Mouse (Mus musculus): ENCODE measurements around the gene Ppp1r13l. TPM values are rescaled to one million over a fixed set of nuclear protein-coding genes. Genes with fewer than 3 reads are reported as not detected.

The Ppp1r13l gene
- total RNA-seq, 2 experiments from 2014 or later = 38.2 to 42.9 TPM

GRCm38 (mm10) chr7:19337122-19337521 is 22.4 kb upstream of the Ppp1r13l start:
- DNase-seq = peak in 1 of 2 experiments; percentile 39

GRCm38 (mm10) chr7:19338060-19338459 is 21.5 kb upstream of the Ppp1r13l start:
- DNase-seq = no peak

GRCm38 (mm10) chr7:19338596-19338995 is 21.0 kb upstream of the Ppp1r13l start:
- no peak for DNase-seq

- DNase-seq = no peak
Measured at GRCm38 (mm10) chr7:19341250-19341649, 18.3 kb upstream of the Ppp1r13l start.

- DNase-seq = peak; percentile 73 to 77
Measured at GRCm38 (mm10) chr7:19341761-19342409, 17.7 kb upstream of the Ppp1r13l start.

- DNase-seq = peak; percentile 88 to 97
Measured at GRCm38 (mm10) chr7:19342481-19343027, 17.0 kb upstream of the Ppp1r13l start.

- DNase-seq = peak; percentile 80 to 91
Measured at GRCm38 (mm10) chr7:19343210-19343808, 16.2 kb upstream of the Ppp1r13l start.

- DNase-seq = peak; percentile 48 to 57
Measured at GRCm38 (mm10) chr7:19344237-19344847, 15.2 kb upstream of the Ppp1r13l start, which contains the start of gene Ercc1. Gene Ercc1, plus strand, starts transcription at chr7:19344778.

GRCm38 (mm10) chr7:19344938-19345471 is 14.5 kb upstream of the Ppp1r13l start:
- peak; percentile 95 to 96 for DNase-seq

- DNase-seq = peak in 1 of 2 experiments; percentile 75
Measured at GRCm38 (mm10) chr7:19349188-19349915, 10.2 kb upstream of the Ppp1r13l start.

GRCm38 (mm10) chr7:19350221-19350620 is 9.3 kb upstream of the Ppp1r13l start:
- no peak for DNase-seq

- no peak for DNase-seq
Measured at GRCm38 (mm10) chr7:19354991-19355390, 4.6 kb upstream of the Ppp1r13l start.

GRCm38 (mm10) chr7:19356311-19356710 is 3.2 kb upstream of the Ppp1r13l start:
- DNase-seq = no peak

GRCm38 (mm10) chr7:19357381-19358375 is 1.9 kb upstream of the Ppp1r13l start:
- DNase-seq = no peak

- DNase-seq = no peak
Measured at GRCm38 (mm10) chr7:19358634-19359033, 915 bp upstream of the Ppp1r13l start.

GRCm38 (mm10) chr7:19359892-19360641 is 518 bp downstream of the Ppp1r13l start:
- DNase-seq = peak; percentile 84 to 86

- peak; percentile 94 to 97 for DNase-seq
Measured at GRCm38 (mm10) chr7:19360944-19361343, 1.4 kb downstream of the Ppp1r13l start.

- DNase-seq = peak; percentile 85 to 94
Measured at GRCm38 (mm10) chr7:19361720-19362119, 2.2 kb downstream of the Ppp1r13l start.

GRCm38 (mm10) chr7:19362276-19362675 is 2.7 kb downstream of the Ppp1r13l start:
- DNase-seq = peak in 1 of 2 experiments; percentile 73

- DNase-seq = peak; percentile 82 to 85
Measured at GRCm38 (mm10) chr7:19363881-19364280, 4.3 kb downstream of the Ppp1r13l start.
